Mouse (Mus musculus): ENCODE results near the gene Resp18. TPM values are rescaled to one million over a fixed set of nuclear protein-coding genes. Genes with fewer than 3 reads are reported as not detected.

The Resp18 gene
- polyA plus RNA-seq, 1 experiment from 2014 or later = 232 TPM

DNA sequence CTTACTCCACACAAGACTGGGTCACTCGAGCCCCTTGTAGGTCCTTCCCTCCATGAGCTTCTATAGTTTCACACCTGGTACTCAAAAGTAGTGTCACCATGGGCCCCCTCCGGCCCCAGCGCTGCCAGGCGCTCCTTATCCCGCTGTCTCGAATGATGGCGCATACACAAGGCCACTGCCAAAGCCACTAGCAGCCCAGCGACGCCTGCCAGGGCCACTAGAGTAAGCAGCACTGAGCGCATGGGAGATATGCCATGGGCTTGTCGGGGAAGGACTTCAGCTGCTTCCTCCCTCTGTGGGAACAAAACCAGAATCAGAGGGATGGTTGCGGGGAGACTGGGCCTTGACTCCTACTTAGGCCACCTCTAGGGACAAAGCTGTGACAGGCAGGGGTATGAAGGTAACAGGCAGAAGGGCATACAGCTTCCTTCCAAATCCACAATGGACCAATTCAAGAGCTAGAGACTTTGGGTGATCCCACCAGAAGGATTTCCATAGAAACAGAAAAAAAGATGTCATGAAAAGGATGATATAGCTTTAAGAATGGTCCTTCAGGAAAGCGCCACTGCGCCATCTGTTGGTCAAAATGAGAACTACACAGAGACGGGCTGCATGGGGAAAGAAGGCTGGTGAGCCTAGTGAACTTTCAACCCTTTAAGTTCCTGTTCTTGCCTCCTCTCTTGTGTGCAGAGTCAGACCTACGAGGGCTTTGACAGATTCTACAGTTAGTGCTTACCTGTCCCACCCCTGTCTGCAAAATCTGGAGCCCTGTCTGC, 24.2 kb downstream of the Resp18 start:
- no peak overlapping the region for H3K4me2 ChIP-seq (replicated peaks)
- 67% methylated on average over 16 of the region's 16 CpGs for WGBS
- no peaks in the 10 kb centered on the region for H3K27me3 ChIP-seq (ENCODE audit: control insufficient read depth, insufficient read depth, low read length)
- DNase-seq (ENCODE audit: low spot score) (peak; percentile 89), ATAC-seq (ENCODE audit: low FRiP score) (no peak)
- no peak overlapping the region for H3K9ac ChIP-seq
- H3K27ac ChIP-seq = no peak overlapping the region
- no peak overlapping the region for H3K4me3 ChIP-seq (replicated peaks; ENCODE audit: low read length)
- H3K9me3 ChIP-seq (ENCODE audit: control insufficient read depth, low read length) = no peaks in the 10 kb centered on the region
- H3K36me3 ChIP-seq (replicated peaks; ENCODE audit: control insufficient read depth, insufficient read depth) = no peaks in the 10 kb centered on the region
- H3K4me1 ChIP-seq (replicated peaks; ENCODE audit: control insufficient read depth, insufficient read depth, low read length) = 0 out of 2 replicates have a peak, but pooled peaks cover 6% of the 10 kb centered on the region

DNA sequence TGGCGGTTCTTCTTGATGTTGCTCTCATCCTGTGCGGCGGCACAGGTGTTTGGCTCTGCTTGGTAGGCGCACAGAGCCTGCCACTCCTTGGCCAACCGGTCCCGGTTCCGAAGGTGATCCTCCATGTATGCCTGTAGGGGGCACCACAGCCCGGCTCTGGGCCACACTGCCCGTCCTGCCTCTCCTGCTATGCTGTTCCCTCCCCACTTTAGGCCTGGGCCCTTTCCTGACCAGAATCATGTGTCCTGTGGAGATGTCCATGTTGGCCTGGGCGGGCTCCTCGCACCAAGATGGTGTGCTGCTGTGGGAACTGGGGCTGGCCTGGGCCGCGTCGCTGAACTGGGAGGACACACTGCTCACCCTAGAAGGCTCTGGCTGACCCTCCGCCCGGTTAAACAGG, 25.2 kb downstream of the Resp18 start:
- no peaks in the 10 kb centered on the region for H3K9me3 ChIP-seq (ENCODE audit: control insufficient read depth, low read length)

GRCm38 (mm10) chr1:75252308-75252707, 25.9 kb downstream of the Resp18 start:
- ATAC-seq (ENCODE audit: low FRiP score) = no peak
- DNase-seq (ENCODE audit: low spot score) = no peak
- Histone ChIP-seq H3K4me1 (replicated peaks; ENCODE audit: control insufficient read depth, insufficient read depth, low read length) (0 out of 2 replicates have a peak, but pooled peaks cover 6% of the 10 kb centered on the region), H3K9ac (no peak overlapping the region), H3K27ac (no peak overlapping the region), H3K36me3 (replicated peaks; ENCODE audit: control insufficient read depth, insufficient read depth) (no peaks in the 10 kb centered on the region), H3K9me3 (ENCODE audit: control insufficient read depth, low read length) (no peaks in the 10 kb centered on the region), H3K4me3 (replicated peaks; ENCODE audit: low read length) (no peak overlapping the region), H3K4me2 (replicated peaks) (no peak overlapping the region), H3K27me3 (ENCODE audit: control insufficient read depth, insufficient read depth, low read length) (no peaks in the 10 kb centered on the region)
- 73% methylated on average over 13 of the region's 13 CpGs for WGBS

More for the DNA sequence above, 25.2 kb downstream of the Resp18 start:
- Histone ChIP-seq H3K36me3 (replicated peaks; ENCODE audit: control insufficient read depth, insufficient read depth) (no peaks in the 10 kb centered on the region), H3K27ac (no peak overlapping the region), H3K4me3 (replicated peaks; ENCODE audit: low read length) (no peak overlapping the region), H3K4me1 (replicated peaks; ENCODE audit: control insufficient read depth, insufficient read depth, low read length) (0 out of 2 replicates have a peak, but pooled peaks cover 6% of the 10 kb centered on the region), H3K9ac (no peak overlapping the region), H3K4me2 (replicated peaks) (no peak overlapping the region), H3K27me3 (ENCODE audit: control insufficient read depth, insufficient read depth, low read length) (no peaks in the 10 kb centered on the region)
- WGBS = 73% methylated on average over 16 of the region's 16 CpGs
- DNase-seq (ENCODE audit: low spot score) (no peak), ATAC-seq (ENCODE audit: low FRiP score) (no peak)

DNA sequence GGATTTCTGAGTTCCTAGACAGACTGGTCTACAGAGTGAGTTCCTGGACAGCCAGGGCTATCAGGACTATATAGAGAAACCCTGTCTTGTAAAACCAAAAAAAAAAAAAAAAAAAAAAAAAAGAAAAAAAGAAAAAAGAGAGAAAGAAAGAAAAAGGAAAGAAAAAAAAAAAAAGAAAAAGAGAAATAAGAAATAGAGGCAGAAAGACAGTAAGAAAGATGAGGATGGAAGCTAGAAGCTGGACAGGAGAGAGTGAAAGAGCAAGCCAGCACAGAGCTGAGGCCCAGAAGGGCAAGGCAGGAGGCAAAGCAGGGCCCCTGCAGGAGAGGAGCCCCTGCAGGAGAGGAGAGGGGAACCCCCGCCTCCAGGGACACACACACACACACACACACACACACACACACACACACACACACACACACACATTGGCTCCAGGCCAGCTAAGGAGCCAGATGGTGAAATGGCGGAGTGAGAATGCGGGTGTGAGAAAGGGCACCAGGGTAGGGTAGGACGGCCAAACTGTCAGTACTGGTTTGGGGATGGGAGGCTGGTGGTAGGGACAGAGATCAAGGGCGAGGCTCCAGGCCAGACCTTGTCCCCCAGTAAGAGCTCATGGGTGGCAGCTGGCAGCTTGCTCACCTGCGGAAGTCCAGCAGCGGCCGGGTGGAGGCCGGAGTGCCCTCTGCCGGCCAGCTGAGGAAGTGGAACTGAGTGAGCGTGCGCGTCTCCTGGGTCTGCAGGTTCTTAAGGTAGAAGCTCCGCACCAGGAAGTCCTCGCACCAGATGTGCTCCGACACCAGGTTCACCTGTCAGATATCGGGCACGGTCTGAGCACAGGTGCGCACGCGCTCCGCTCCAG, 26.9 kb downstream of the Resp18 start:
- DNase-seq (ENCODE audit: low spot score) (peak; percentile 73), ATAC-seq (ENCODE audit: low FRiP score) (peak; percentile 45)
- 3% methylated on average over 22 of the region's 22 CpGs for WGBS
- Histone ChIP-seq H3K27me3 (ENCODE audit: control insufficient read depth, insufficient read depth, low read length) (no peaks in the 10 kb centered on the region), H3K27ac (no peak overlapping the region), H3K9ac (0 out of 2 replicates have a peak overlapping the region, but pooled peaks have one; percentile 25), H3K4me1 (replicated peaks; ENCODE audit: control insufficient read depth, insufficient read depth, low read length) (0 out of 2 replicates have a peak, but pooled peaks cover 6% of the 10 kb centered on the region), H3K36me3 (replicated peaks; ENCODE audit: control insufficient read depth, insufficient read depth) (no peaks in the 10 kb centered on the region; the same call in 1 of the 2 replicates), H3K4me2 (replicated peaks) (peak overlapping the region; percentile 40), H3K9me3 (ENCODE audit: control insufficient read depth, low read length) (no peaks in the 10 kb centered on the region), H3K4me3 (replicated peaks; ENCODE audit: low read length) (no peak overlapping the region; the same call in 1 of the 2 replicates)

DNA sequence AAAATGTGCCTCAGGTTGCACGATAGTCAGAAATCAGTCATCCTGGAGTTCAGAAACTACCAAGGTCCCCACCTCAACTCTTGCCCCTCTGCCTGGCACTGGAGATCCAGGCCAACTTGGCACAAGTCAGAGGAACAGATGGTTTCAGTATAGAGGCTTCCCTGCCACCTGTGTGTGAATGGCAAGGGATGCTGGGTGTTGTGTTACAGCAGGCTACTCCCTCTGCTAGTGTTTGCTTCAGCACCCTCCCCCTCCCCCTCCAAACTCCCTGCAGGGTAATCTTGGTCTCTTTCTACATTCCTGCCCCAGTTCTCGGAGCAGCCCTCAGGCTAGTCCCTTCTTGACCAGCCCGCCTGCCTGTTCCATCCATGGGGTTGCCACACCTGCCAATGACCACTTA, 27.7 kb downstream of the Resp18 start:
- DNase-seq (ENCODE audit: low spot score) = no peak
- Histone ChIP-seq H3K36me3 (replicated peaks; ENCODE audit: control insufficient read depth, insufficient read depth) (no peaks in the 10 kb centered on the region; the same call in 1 of the 2 replicates), H3K4me3 (replicated peaks; ENCODE audit: low read length) (no peak overlapping the region), H3K4me2 (replicated peaks) (no peak overlapping the region), H3K9ac (no peak overlapping the region), H3K9me3 (ENCODE audit: control insufficient read depth, low read length) (no peaks in the 10 kb centered on the region), H3K27ac (no peak overlapping the region), H3K27me3 (ENCODE audit: control insufficient read depth, insufficient read depth, low read length) (no peaks in the 10 kb centered on the region), H3K4me1 (replicated peaks; ENCODE audit: control insufficient read depth, insufficient read depth, low read length) (0 out of 2 replicates have a peak, but pooled peaks cover 6% of the 10 kb centered on the region)
- 67% methylated on average over 3 of the region's 3 CpGs for WGBS
- no peak for ATAC-seq (ENCODE audit: low FRiP score)

GRCm38 (mm10) chr1:75248041-75248772, 30.0 kb downstream of the Resp18 start:
- Histone ChIP-seq H3K9ac (no peak overlapping the region), H3K27me3 (ENCODE audit: control insufficient read depth, insufficient read depth, low read length) (no peaks in the 10 kb centered on the region), H3K4me3 (replicated peaks; ENCODE audit: low read length) (no peak overlapping the region), H3K9me3 (ENCODE audit: control insufficient read depth, low read length) (no peaks in the 10 kb centered on the region), H3K27ac (no peak overlapping the region), H3K4me2 (replicated peaks) (no peak overlapping the region), H3K36me3 (replicated peaks; ENCODE audit: control insufficient read depth, insufficient read depth) (peaks cover 6% of the 10 kb centered on the region), H3K4me1 (replicated peaks; ENCODE audit: control insufficient read depth, insufficient read depth, low read length) (0 out of 2 replicates have a peak, but pooled peaks cover 6% of the 10 kb centered on the region)
- DNase-seq (ENCODE audit: low spot score) (no peak), ATAC-seq (ENCODE audit: low FRiP score) (no peak; the same call in 1 of the 2 replicates)
- 58% methylated on average over 9 of the region's 9 CpGs for WGBS

GRCm38 (mm10) chr1:75247071-75247930, 30.9 kb downstream of the Resp18 start:
- peaks cover 6% of the 10 kb centered on the region for H3K36me3 ChIP-seq (replicated peaks; ENCODE audit: control insufficient read depth, insufficient read depth)
- no peaks in the 10 kb centered on the region for H3K27me3 ChIP-seq (ENCODE audit: control insufficient read depth, insufficient read depth, low read length)
- 85% methylated on average over 16 of the region's 16 CpGs for WGBS
- no peak overlapping the region for H3K4me2 ChIP-seq (replicated peaks)
- no peak for DNase-seq (ENCODE audit: low spot score)
- H3K4me3 ChIP-seq (replicated peaks; ENCODE audit: low read length) = no peak overlapping the region
- no peak for ATAC-seq (ENCODE audit: low FRiP score)
- H3K4me1 ChIP-seq (replicated peaks; ENCODE audit: control insufficient read depth, insufficient read depth, low read length) = 0 out of 2 replicates have a peak, but pooled peaks cover 6% of the 10 kb centered on the region
- no peaks in the 10 kb centered on the region for H3K9me3 ChIP-seq (ENCODE audit: control insufficient read depth, low read length)
- no peak overlapping the region for H3K27ac ChIP-seq
- H3K9ac ChIP-seq = no peak overlapping the region; the same call in 1 of the 2 replicates

GRCm38 (mm10) chr1:75244836-75245235, 33.4 kb downstream of the Resp18 start:
- peaks cover 22% of the 10 kb centered on the region for H3K36me3 ChIP-seq (replicated peaks; ENCODE audit: control insufficient read depth, insufficient read depth)
- no peak overlapping the region; the same call in 1 of the 2 replicates for H3K27ac ChIP-seq
- WGBS = 20% methylated on average over 4 of the region's 4 CpGs
- ATAC-seq (ENCODE audit: low FRiP score) (peak; percentile 64; the same call in 1 of the 2 replicates), DNase-seq (ENCODE audit: low spot score) (peak; percentile 70)
- no peaks in the 10 kb centered on the region for H3K4me1 ChIP-seq (replicated peaks; ENCODE audit: control insufficient read depth, insufficient read depth, low read length)
- H3K4me2 ChIP-seq (replicated peaks) = no peak overlapping the region
- no peaks in the 10 kb centered on the region for H3K9me3 ChIP-seq (ENCODE audit: control insufficient read depth, low read length)
- no peak overlapping the region for H3K4me3 ChIP-seq (replicated peaks; ENCODE audit: low read length)
- no peaks in the 10 kb centered on the region for H3K27me3 ChIP-seq (ENCODE audit: control insufficient read depth, insufficient read depth, low read length)
- no peak overlapping the region for H3K9ac ChIP-seq

Measured in hindbrain, embryonic 14.5 days (tissue).